Mouse (Mus musculus) liver, adult (tissue): ENCODE results near the gene Fermt2.

Experiments
- GATA4 ChIP-seq: IDR thresholded peaks from 2 replicates; pipeline ENCODE4 v1.6.1; 2014; ENCODE audit warnings: mild to moderate bottlenecking, low read length; ENCODE audit not compliant: insufficient replicate concordance

The Fermt2 gene

GRCm38 (mm10) chr14:45539659-45540468 is 9.9 kb upstream of the Fermt2 start:
- peak; percentile 44; the same call in 1 of the 2 replicates for TF ChIP-seq GATA4

GRCm38 (mm10) chr14:45530364-45531345 is 737 bp upstream of the Fermt2 start:
- no peak for TF ChIP-seq GATA4

GRCm38 (mm10) chr14:45528861-45529260 is 1.1 kb downstream of the Fermt2 start:
- TF ChIP-seq GATA4 = no peak

- TF ChIP-seq GATA4 = no peak
These were observed 14.1 kb downstream of the Fermt2 start for GRCm38 (mm10) chr14:45515771-45516170.

GRCm38 (mm10) chr14:45510787-45511186 is 19.1 kb downstream of the Fermt2 start:
- no peak for TF ChIP-seq GATA4

- no peak for TF ChIP-seq GATA4
These were observed 22.0 kb downstream of the Fermt2 start for GRCm38 (mm10) chr14:45507923-45508322.

- TF ChIP-seq GATA4 = no peak
These were observed 22.5 kb downstream of the Fermt2 start for GRCm38 (mm10) chr14:45507447-45507846.

- no peak for TF ChIP-seq GATA4
These were observed 22.9 kb downstream of the Fermt2 start for GRCm38 (mm10) chr14:45507032-45507431.

GRCm38 (mm10) chr14:45506165-45506564 is 23.8 kb downstream of the Fermt2 start:
- no peak for TF ChIP-seq GATA4

- no peak for TF ChIP-seq GATA4
These were observed 25.4 kb downstream of the Fermt2 start for GRCm38 (mm10) chr14:45504422-45505113.

- no peak for TF ChIP-seq GATA4
These were observed 26.0 kb downstream of the Fermt2 start for GRCm38 (mm10) chr14:45503934-45504333.

GRCm38 (mm10) chr14:45500052-45500451 is 29.9 kb downstream of the Fermt2 start:
- TF ChIP-seq GATA4 = no peak

- TF ChIP-seq GATA4 = no peak
These were observed 32.8 kb downstream of the Fermt2 start for GRCm38 (mm10) chr14:45497116-45497515.

GRCm38 (mm10) chr14:45493891-45494290 is 36.0 kb downstream of the Fermt2 start:
- TF ChIP-seq GATA4 = no peak

GRCm38 (mm10) chr14:45492668-45493067 is 37.2 kb downstream of the Fermt2 start:
- no peak for TF ChIP-seq GATA4
